In the genomic region with DNA sequence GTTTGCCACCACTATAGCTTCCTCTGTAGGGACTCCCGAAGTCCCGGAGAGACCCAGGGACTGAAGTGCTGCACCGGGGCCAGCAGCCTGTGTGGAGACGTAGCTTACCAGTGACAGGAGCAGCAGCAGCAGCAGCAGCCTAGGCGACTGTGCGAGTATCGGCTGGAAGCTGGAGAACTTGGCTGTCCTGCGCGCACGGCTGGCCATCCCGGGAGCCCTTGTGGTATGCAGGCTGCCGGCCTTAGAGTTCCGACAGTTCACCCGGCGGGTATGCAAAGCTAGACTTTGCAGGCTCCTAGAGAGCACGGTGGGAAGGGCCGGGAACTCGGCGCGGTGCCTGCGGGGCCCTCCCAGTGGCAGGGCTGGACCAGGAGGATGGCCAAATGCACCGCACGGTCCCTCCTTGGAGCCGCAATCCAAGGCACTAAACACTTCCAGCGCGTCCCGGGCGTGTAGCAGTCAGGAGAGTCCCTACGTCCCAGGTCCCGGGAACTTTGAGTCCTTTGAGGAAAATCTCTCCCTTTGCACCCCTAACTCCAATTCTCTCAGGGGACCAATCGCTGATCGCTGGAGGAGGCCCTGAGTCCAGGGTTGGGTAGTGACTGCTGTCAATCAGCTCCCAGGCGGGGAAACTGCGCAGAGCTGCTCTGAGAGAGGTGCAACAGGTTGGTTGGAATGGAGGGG, we compare ENCODE assay signal across 8 mouse cellular contexts. TPM values are rescaled to one million over a fixed set of nuclear protein-coding genes. Genes with fewer than 3 reads are reported as not detected.
A peak's percentile ranks its signal among the peaks of the same experiment; 100 is the strongest.
DNase-seq lines count a peak whose midpoint lies in the region; ATAC-seq and TF ChIP-seq lines count a peak whose summit lies in the region.

TSS of gene Frem2 (minus strand) at position 478 of the 684 bp plus-strand sequence.

- no peak for TF ChIP-seq POLR2A in lung, adult 2 months (IDR thresholded peaks at IDR 0.05; ENCODE audit: borderline replicate concordance, extremely low read depth, low read depth, low read length)

- intact Hi-C loops in heart, postnatal 14 days (cut with DNase I), result loop anchor here (5.0 kb wide), 1 partner anchor 130 kb away; no protein-coding TSS in a partner anchor

- peaks cover 5% of the 10 kb centered on the region; the same call in 1 of the 2 replicates for H3K9me3 ChIP-seq in forebrain, embryonic 14.5 days (replicated peaks; ENCODE audit: control insufficient read depth, low read length)

- peaks cover 11% of the 10 kb centered on the region; the same call in 1 of the 2 replicates for H3K27me3 ChIP-seq in forebrain, embryonic 14.5 days (replicated peaks; ENCODE audit: control insufficient read depth, insufficient read depth, low read length)

- peak; percentile 48 to 50 for DNase-seq in right cerebral cortex, adult 2 months (ENCODE audit: low spot score in 2 of 2)
- DNase-seq in right cerebral cortex, adult 18-20 months, result no peak
- DNase-seq in forebrain, embryonic 14.5 days (ENCODE audit: low spot score), result peak; percentile 93
- DNase-seq in heart, postnatal 14 days, result peak; percentile 66 to 71
- DNase-seq in kidney, postnatal 4 days, result peak; percentile 82 to 90
- peak; percentile 54 for DNase-seq in lung, adult 2 months
- peak; percentile 57 for DNase-seq in ovary, postnatal 36 days (ENCODE audit: low spot score)
- no peak for DNase-seq in spleen, postnatal 10 days (ENCODE audit: low spot score in 2 of 2)

- WGBS in forebrain, embryonic 14.5 days, result under 1% methylated on average over 34 of the region's 34 CpGs
- under 1% methylated on average over 34 of the region's 34 CpGs for WGBS in lung, adult 2 months

- H3K4me2 ChIP-seq in forebrain, embryonic 14.5 days (ENCODE audit: low read length), result peak within 1 kb of the TSS; percentile 100

- no peak for TF ChIP-seq CTCF in lung, adult 2 months (IDR thresholded peaks at IDR 0.05; ENCODE audit: insufficient read depth, low read length)

- peak within 1 kb of the TSS; percentile 68 for H3K9ac ChIP-seq in forebrain, embryonic 14.5 days (ENCODE audit: low read length)

- H3K4me3 ChIP-seq in forebrain, embryonic 14.5 days (ENCODE audit: low read depth, low read length), result peak within 1 kb of the TSS; percentile 52
- H3K4me3 ChIP-seq in lung, adult 2 months (replicated peaks; ENCODE audit: extremely low read depth, low read depth, low read length), result peak within 1 kb of the TSS; percentile 66

- H3K36me3 ChIP-seq in forebrain, embryonic 14.5 days (ENCODE audit: control insufficient read depth, insufficient read depth, low read length), result no peaks in the 10 kb centered on the region

- H3K27ac ChIP-seq in forebrain, embryonic 14.5 days (ENCODE audit: low read depth, low read length), result no peak within 1 kb of the TSS

- peaks cover 12% of the 10 kb centered on the region for H3K4me1 ChIP-seq in forebrain, embryonic 14.5 days (ENCODE audit: control insufficient read depth, insufficient read depth, low read length)
- peaks cover 3% of the 10 kb centered on the region; the same call in 1 of the 2 replicates for H3K4me1 ChIP-seq in lung, adult 2 months (ENCODE audit: control insufficient read depth, insufficient read depth, low read length)

- ATAC-seq in forebrain, embryonic 14.5 days, result peak; percentile 96

RNA-seq across cellular contexts. Expression of gene Frem2, which starts in this region (rescaled TPM):
- polyA plus RNA-seq in forebrain, embryonic 14.5 days (2014; fragmentation: Nextera tagmentation; extraction: Ambion mirVana), result 1.0 and 1.3 TPM in 2 replicates
- 10 to 100 TPM; 14.6 to 15.0 TPM for total RNA-seq in heart, postnatal 14 days (2021)
- polyA plus RNA-seq in lung, adult 2 months (2012; rRNA removed), result 1.0 and 1.1 TPM in 2 replicates

Comparison
In these comparisons a context has a peak if more than half of its experiments do, and no peak if none do; other contexts are left out.
1. DNase-seq: peak in right cerebral cortex, adult 2 months (2 of 2), forebrain, embryonic 14.5 days (single experiment), heart, postnatal 14 days (2 of 2), kidney, postnatal 4 days (2 of 2), lung, adult 2 months (single experiment) and ovary, postnatal 36 days (single experiment); none in right cerebral cortex, adult 18-20 months (single experiment) and spleen, postnatal 10 days (0 of 2).